Mouse (Mus musculus) small intestine, adult 2 months (tissue): ENCODE measurements around the gene Ccnl2.

Experiments
- CTCF ChIP-seq: fragments of 200-500 bp; IDR thresholded peaks from 2 replicates; pipeline ENCODE4 v1.5.1; 2012; ENCODE audit warnings: low read depth, mild to moderate bottlenecking, control low read depth, inconsistent platforms, low read length, moderate library complexity, mixed read lengths; ENCODE audit not compliant: insufficient replicate concordance, insufficient read length; ENCODE audit errors: extremely low read depth
- POLR2A ChIP-seq: fragments of 200-500 bp; IDR thresholded peaks from 2 replicates; pipeline ENCODE4 v1.6.1; 2012; ENCODE audit warnings: low read depth, mild to moderate bottlenecking, control low read depth, inconsistent platforms, low read length, moderate library complexity

DNA sequence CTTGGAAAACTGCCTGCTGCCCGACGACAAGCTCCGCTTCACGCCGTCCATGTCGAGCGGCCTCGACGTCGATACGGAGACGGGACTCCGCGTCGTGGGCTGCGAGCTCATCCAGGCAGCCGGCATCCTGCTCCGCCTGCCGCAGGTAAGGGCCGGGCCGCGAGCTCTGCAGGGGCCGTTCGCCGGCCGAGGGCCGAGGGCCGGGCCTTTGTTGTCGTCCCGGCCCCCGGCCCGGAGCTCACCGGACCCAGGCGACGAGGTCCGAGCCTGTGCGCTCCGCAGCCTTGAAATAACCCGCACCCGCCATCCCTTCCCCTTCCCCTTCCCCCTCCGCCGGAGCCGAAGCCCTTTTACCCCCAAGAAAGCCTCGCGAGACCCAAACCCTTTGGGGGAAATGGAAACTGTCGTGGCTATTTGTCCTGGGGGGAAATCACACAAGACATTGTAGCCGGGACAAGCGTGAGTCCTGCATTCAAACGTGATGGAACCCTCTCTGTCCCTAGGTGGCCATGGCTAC lies 434 bp downstream of the Ccnl2 start:
- TF ChIP-seq POLR2A (no peak), CTCF (no peak)
